In the genomic region with DNA sequence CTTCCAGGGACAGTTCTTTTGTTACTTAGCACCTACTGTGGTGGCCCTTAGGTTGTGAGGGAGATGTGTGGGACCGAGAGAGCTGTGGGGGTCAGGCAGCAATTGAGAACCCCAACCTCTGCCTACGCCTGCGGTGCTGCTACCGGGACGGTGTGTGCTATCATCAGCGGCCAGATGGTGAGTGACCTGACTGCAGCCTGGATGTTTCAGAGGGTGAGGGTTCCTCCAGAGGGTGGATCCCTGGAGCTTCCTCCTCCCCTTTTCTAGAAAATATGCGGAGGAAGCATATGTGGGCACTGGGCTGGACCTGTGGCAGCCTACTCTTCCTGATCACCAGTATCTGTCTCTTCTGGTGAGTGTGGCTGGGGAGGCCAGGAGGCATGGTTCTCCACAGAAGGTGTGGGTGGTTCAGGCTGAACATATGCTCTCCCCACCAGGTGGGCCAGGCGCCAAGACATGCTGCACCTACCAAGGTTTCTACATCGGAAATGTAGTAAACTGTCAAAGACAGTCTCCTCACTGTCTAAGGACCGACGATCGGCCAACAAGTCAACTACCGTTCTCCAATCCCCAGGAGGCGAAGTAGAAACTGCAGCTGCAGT, we compare ENCODE assay signal across 15 mouse cellular contexts. TPM values are rescaled to one million over a fixed set of nuclear protein-coding genes. Genes with fewer than 3 reads are reported as not detected.
DNase-seq lines count a peak whose midpoint lies in the region; ATAC-seq and TF ChIP-seq lines count a peak whose summit lies in the region.
"Had no signal": no experiment of that assay in that cellular context is flagged by ENCODE, and none has a peak within 500 bp of the region (broad histone marks: within the 10 kb centered on the region; RNA-seq: fewer than 3 reads in every experiment).

No protein-coding gene starts in this region.

- H3K4me3 ChIP-seq in testis, adult 2 months (ENCODE audit: control insufficient read depth, low read depth, low read length) = peak overlapping the region; percentile 87
- H3K4me3 ChIP-seq in liver, embryonic 15.5 days (replicated peaks) = no peak overlapping the region
- H3K4me3 ChIP-seq in midbrain, postnatal 0 days (ENCODE audit: low read depth, low read length) = no peak overlapping the region
- no peak overlapping the region for H3K4me3 ChIP-seq in hindbrain, postnatal 0 days (ENCODE audit: low read length)
- H3K4me3 ChIP-seq: hindbrain, embryonic 15.5 days; limb, embryonic 13.5 days had no signal

- no peak for TF ChIP-seq CTCF in testis, adult 2 months (IDR thresholded peaks at IDR 0.05; ENCODE audit: control insufficient read depth, insufficient read depth, insufficient replicate concordance, low read depth, low read length)
- no peak for TF ChIP-seq CTCF in midbrain, postnatal 0 days (IDR thresholded peaks at IDR 0.05)
- TF ChIP-seq CTCF in hindbrain, postnatal 0 days (IDR thresholded peaks at IDR 0.05; ENCODE audit: low read depth) = no peak

- H3K27me3 ChIP-seq in testis, adult 2 months (ENCODE audit: control insufficient read depth, insufficient read depth, low read length) = no peaks in the 10 kb centered on the region
- peaks cover 43% of the 10 kb centered on the region for H3K27me3 ChIP-seq in liver, embryonic 15.5 days
- peaks cover 5% of the 10 kb centered on the region; the same call in 1 of the 2 replicates for H3K27me3 ChIP-seq in midbrain, postnatal 0 days (ENCODE audit: insufficient read depth, low read length)
- H3K27me3 ChIP-seq in hindbrain, postnatal 0 days (ENCODE audit: insufficient read depth, low read length) = no peaks in the 10 kb centered on the region

- DNase-seq in cerebellum, postnatal 4 days (ENCODE audit: low spot score in 2 of 2) = no peak
- DNase-seq in testis, postnatal 14 days (ENCODE audit: low spot score) = no peak
- DNase-seq in yolk sac, embryonic 10.5 days (ENCODE audit: low spot score) = no peak
- no peak for DNase-seq in midbrain, postnatal 0 days (ENCODE audit: low spot score)
- DNase-seq in hindbrain, postnatal 0 days (ENCODE audit: low spot score) = no peak
- DNase-seq: adrenal gland, postnatal 14 days; gastrocnemius, postnatal 10 days; kidney, adult 9 months had no signal

- WGBS in liver, embryonic 15.5 days (ENCODE audit: insufficient replicate concordance) = 44% methylated on average over 14 of the region's 14 CpGs
- WGBS in midbrain, postnatal 0 days = 83% methylated on average over 14 of the region's 14 CpGs
- 83% methylated on average over 14 of the region's 14 CpGs for WGBS in hindbrain, postnatal 0 days

- no peak for TF ChIP-seq POLR2A in testis, adult 2 months (IDR thresholded peaks at IDR 0.05; ENCODE audit: control insufficient read depth, low read depth, low read length)

- H3K27ac ChIP-seq in testis, adult 2 months (ENCODE audit: control insufficient read depth, insufficient read depth, low read depth, low read length) = no peak overlapping the region
- no peak overlapping the region for H3K27ac ChIP-seq in liver, embryonic 15.5 days (replicated peaks)
- no peak overlapping the region for H3K27ac ChIP-seq in midbrain, postnatal 0 days (ENCODE audit: low read depth, low read length)
- no peak overlapping the region for H3K27ac ChIP-seq in hindbrain, postnatal 0 days
- H3K27ac ChIP-seq: hindbrain, embryonic 15.5 days; limb, embryonic 13.5 days; macrophage had no signal

- H3K9me3 ChIP-seq in liver, embryonic 15.5 days (replicated peaks) = no peaks in the 10 kb centered on the region
- no peaks in the 10 kb centered on the region for H3K9me3 ChIP-seq in midbrain, postnatal 0 days (ENCODE audit: low read length)
- no peaks in the 10 kb centered on the region for H3K9me3 ChIP-seq in hindbrain, postnatal 0 days (ENCODE audit: low read length)
- H3K9me3 ChIP-seq: hindbrain, embryonic 15.5 days; limb, embryonic 13.5 days had no signal

- H3K9ac ChIP-seq in liver, embryonic 15.5 days = no peak overlapping the region
- no peak overlapping the region for H3K9ac ChIP-seq in midbrain, postnatal 0 days (replicated peaks; ENCODE audit: low read length, poor library complexity, severe bottlenecking)
- H3K9ac ChIP-seq in hindbrain, postnatal 0 days (replicated peaks; ENCODE audit: low read length) = no peak overlapping the region
- H3K9ac ChIP-seq: hindbrain, embryonic 15.5 days; limb, embryonic 13.5 days had no signal

- H3K36me3 ChIP-seq in testis, adult 2 months (ENCODE audit: control insufficient read depth, insufficient read depth, low read length) = no peaks in the 10 kb centered on the region
- H3K36me3 ChIP-seq in liver, embryonic 15.5 days (replicated peaks) = peaks cover 9% of the 10 kb centered on the region; the same call in 1 of the 2 replicates
- H3K36me3 ChIP-seq in midbrain, postnatal 0 days (ENCODE audit: insufficient read depth, low read length) = peaks cover 3% of the 10 kb centered on the region; the same call in 1 of the 2 replicates
- H3K36me3 ChIP-seq in hindbrain, postnatal 0 days (ENCODE audit: insufficient read depth, low read length) = no peaks in the 10 kb centered on the region
- H3K36me3 ChIP-seq: hindbrain, embryonic 15.5 days; limb, embryonic 13.5 days had no signal

- H3K4me2 ChIP-seq in liver, embryonic 15.5 days = peak overlapping the region; percentile 5; the same call in 1 of the 2 replicates
- no peak overlapping the region for H3K4me2 ChIP-seq in midbrain, postnatal 0 days (ENCODE audit: low read depth, low read length, poor library complexity, severe bottlenecking)
- no peak overlapping the region for H3K4me2 ChIP-seq in hindbrain, postnatal 0 days (ENCODE audit: low read depth, low read length)
- H3K4me2 ChIP-seq: hindbrain, embryonic 15.5 days; limb, embryonic 13.5 days had no signal

- peak; percentile 81; the same call in 1 of the 2 replicates for ATAC-seq in cerebellum, adult (ENCODE audit: insufficient number of reproducible peaks, low FRiP score, low TSS enrichment)
- ATAC-seq in liver, embryonic 15.5 days (ENCODE audit: insufficient read depth) = peak; percentile 50
- no peak for ATAC-seq in midbrain, postnatal 0 days (ENCODE audit: low FRiP score)
- ATAC-seq in hindbrain, postnatal 0 days = no peak

- H3K4me1 ChIP-seq in testis, adult 2 months (ENCODE audit: control insufficient read depth, insufficient read depth, low read length) = peaks cover 2% of the 10 kb centered on the region
- peaks cover 37% of the 10 kb centered on the region for H3K4me1 ChIP-seq in liver, embryonic 15.5 days (replicated peaks)
- H3K4me1 ChIP-seq in midbrain, postnatal 0 days (ENCODE audit: insufficient read depth, low read length) = 0 out of 2 replicates have a peak, but pooled peaks cover 3% of the 10 kb centered on the region
- no peaks in the 10 kb centered on the region for H3K4me1 ChIP-seq in hindbrain, postnatal 0 days (ENCODE audit: insufficient read depth, low read length)

RNA-seq across cellular contexts. Expression of gene Tmem190, which starts 1.0 kb away (rescaled TPM):
- 387 and 534 TPM in 2 replicates for polyA plus RNA-seq in testis, adult 2 months (2012; rRNA removed)
- 0.21 TPM in 1 of 2 replicates, not detected in the other for polyA plus RNA-seq in liver, embryonic 15.5 days (2015; fragmentation: Nextera tagmentation; extraction: Ambion mirVana)
- not detected in 2 replicates for total RNA-seq in midbrain, postnatal 0 days (2014; rRNA removed)
- 0.39 and 0.48 TPM in 2 replicates for polyA plus RNA-seq in midbrain, postnatal 0 days (2015; fragmentation: Nextera tagmentation; extraction: Ambion mirVana)
- total RNA-seq in hindbrain, postnatal 0 days (2014; rRNA removed) = not detected in 2 replicates
- polyA plus RNA-seq in hindbrain, postnatal 0 days (2015; fragmentation: Nextera tagmentation; extraction: Ambion mirVana) = 0.53 TPM in 1 of 2 replicates, not detected in the other
- total RNA-seq: adrenal gland, postnatal 14 days; gastrocnemius, postnatal 10 days had no signal
- polyA plus RNA-seq: heart, embryonic 14.5 days; hindbrain, embryonic 15.5 days; limb, embryonic 13.5 days; macrophage had no signal

RNA-seq across cellular contexts. Expression of gene Il11, which starts 1.1 kb away (rescaled TPM):
- polyA plus RNA-seq in testis, adult 2 months (2012; rRNA removed) = 15.5 and 17.3 TPM in 2 replicates
- polyA plus RNA-seq in liver, embryonic 15.5 days (2015; fragmentation: Nextera tagmentation; extraction: Ambion mirVana) = 0.06 TPM in 1 of 2 replicates, not detected in the other
- 1.4 and 2.0 TPM in 2 replicates for total RNA-seq in midbrain, postnatal 0 days (2014; rRNA removed)
- polyA plus RNA-seq in midbrain, postnatal 0 days (2015; fragmentation: Nextera tagmentation; extraction: Ambion mirVana) = 1.7 and 2.5 TPM in 2 replicates
- total RNA-seq in hindbrain, postnatal 0 days (2014; rRNA removed) = 2.0 TPM in 1 of 2 replicates, not detected in the other
- 1.1 and 1.3 TPM in 2 replicates for polyA plus RNA-seq in hindbrain, postnatal 0 days (2015; fragmentation: Nextera tagmentation; extraction: Ambion mirVana)
- total RNA-seq: adrenal gland, postnatal 14 days had no signal
- polyA plus RNA-seq: heart, embryonic 14.5 days; macrophage had no signal

RNA-seq across cellular contexts. Expression of gene Tmem238, which starts 5.7 kb away (rescaled TPM):
- 1.1 and 1.6 TPM in 2 replicates for polyA plus RNA-seq in testis, adult 2 months (2012; rRNA removed)
- polyA plus RNA-seq in liver, embryonic 15.5 days (2015; fragmentation: Nextera tagmentation; extraction: Ambion mirVana) = 9.5 and 10.3 TPM in 2 replicates
- 14.6 and 16.6 TPM in 2 replicates for total RNA-seq in midbrain, postnatal 0 days (2014; rRNA removed)
- 16.0 and 18.2 TPM in 2 replicates for polyA plus RNA-seq in midbrain, postnatal 0 days (2015; fragmentation: Nextera tagmentation; extraction: Ambion mirVana)
- total RNA-seq in hindbrain, postnatal 0 days (2014; rRNA removed) = 13.7 and 13.9 TPM in 2 replicates
- polyA plus RNA-seq in hindbrain, postnatal 0 days (2015; fragmentation: Nextera tagmentation; extraction: Ambion mirVana) = 16.8 and 18.2 TPM in 2 replicates

RNA-seq across cellular contexts. Expression of gene Rpl28, which starts 8.9 kb away (rescaled TPM):
- polyA plus RNA-seq in testis, adult 2 months (2012; rRNA removed) = 176 and 240 TPM in 2 replicates
- polyA plus RNA-seq in liver, embryonic 15.5 days (2015; fragmentation: Nextera tagmentation; extraction: Ambion mirVana) = 169 and 173 TPM in 2 replicates
- 131 and 177 TPM in 2 replicates for total RNA-seq in midbrain, postnatal 0 days (2014; rRNA removed)
- 289 TPM in 2 replicates for polyA plus RNA-seq in midbrain, postnatal 0 days (2015; fragmentation: Nextera tagmentation; extraction: Ambion mirVana)
- 145 and 147 TPM in 2 replicates for total RNA-seq in hindbrain, postnatal 0 days (2014; rRNA removed)
- 304 and 315 TPM in 2 replicates for polyA plus RNA-seq in hindbrain, postnatal 0 days (2015; fragmentation: Nextera tagmentation; extraction: Ambion mirVana)

RNA-seq across cellular contexts. Expression of gene Fam71e2, which starts 12.7 kb away (rescaled TPM):
- 319 and 358 TPM in 2 replicates for polyA plus RNA-seq in testis, adult 2 months (2012; rRNA removed)
- not detected in 2 replicates for polyA plus RNA-seq in liver, embryonic 15.5 days (2015; fragmentation: Nextera tagmentation; extraction: Ambion mirVana)
- total RNA-seq in midbrain, postnatal 0 days (2014; rRNA removed) = not detected in 2 replicates
- not detected in 2 replicates for polyA plus RNA-seq in midbrain, postnatal 0 days (2015; fragmentation: Nextera tagmentation; extraction: Ambion mirVana)
- total RNA-seq in hindbrain, postnatal 0 days (2014; rRNA removed) = not detected in 2 replicates
- polyA plus RNA-seq in hindbrain, postnatal 0 days (2015; fragmentation: Nextera tagmentation; extraction: Ambion mirVana) = not detected in 2 replicates
- total RNA-seq: adrenal gland, postnatal 14 days; gastrocnemius, postnatal 10 days had no signal
- polyA plus RNA-seq: heart, embryonic 14.5 days; hindbrain, embryonic 15.5 days; limb, embryonic 13.5 days; macrophage had no signal

Comparison
In these comparisons a context has a peak if more than half of its experiments do, and no peak if none do; other contexts are left out.
1. ATAC-seq: peak in cerebellum, adult (single experiment) and liver, embryonic 15.5 days (single experiment); none in midbrain, postnatal 0 days (single experiment) and hindbrain, postnatal 0 days (single experiment).
2. RNA of gene Tmem190, which starts 1.0 kb away (polyA plus RNA-seq): 387 to 534 TPM in testis, adult 2 months; 0.39 to 0.48 TPM in midbrain, postnatal 0 days, 0.21 TPM in liver, embryonic 15.5 days and 0.53 TPM in hindbrain, postnatal 0 days; every median in the first group is over 100 times any median in the second.